Mouse (Mus musculus): Measurements from ENCODE around the gene Pir.

DNA sequence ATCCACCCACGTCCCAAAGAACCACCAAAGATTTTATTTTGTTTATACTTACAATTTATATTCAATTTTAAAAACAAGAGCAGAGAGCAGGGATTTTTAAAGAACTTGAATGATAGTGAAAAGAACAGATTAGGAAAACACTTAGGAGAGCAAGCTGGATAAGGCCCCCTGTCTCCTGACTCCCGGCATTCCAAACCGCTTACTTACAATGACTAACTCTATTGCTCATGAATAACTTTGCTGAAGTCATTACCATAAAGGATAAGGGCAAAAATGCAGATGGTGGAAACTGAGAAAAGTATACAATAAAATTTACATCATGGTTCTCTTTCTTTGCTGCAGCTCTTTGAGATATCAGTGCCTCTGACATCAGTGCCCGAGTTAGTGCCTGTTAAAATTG, 124.9 kb downstream of the Pir start:
- no peak for TF ChIP-seq ZC3H11A (IDR thresholded peaks at IDR 0.05; ENCODE audit: borderline replicate concordance, low read depth, low read length)
- no peak for TF ChIP-seq CHD2 (IDR thresholded peaks at IDR 0.05; ENCODE audit: low read depth, low read length)
- no peak for TF ChIP-seq MAFK (IDR thresholded peaks at IDR 0.05; ENCODE audit: insufficient read depth, low read depth, low read length)
